Mouse (Mus musculus) gastrocnemius, postnatal 4 days (tissue): ENCODE measurements around the gene Gm4133. TPM values are rescaled to one million over a fixed set of nuclear protein-coding genes. Genes with fewer than 3 reads are reported as not detected.
"Not testable (repeated sequence)": the region's sequence is repeated elsewhere in the genome, so short reads cannot be mapped to it uniquely, and the experiment has no call there.

Experiments used
- DNase-seq, 2 experiments: peaks; one replicate each; pipeline ENCODE4 v3.0.0; 2021 to 2022; ENCODE audit warnings: low spot score in 2 of 2, mixed read lengths in 2 of 2
- long read RNA-seq, 2 experiments: library from polyadenylated mRNA; stranded (forward); transcript quantifications; one replicate each; pipeline ENCODE4 v2.0.0; 2021
- total RNA-seq, 2 experiments: library from RNA; stranded (reverse); gene quantifications; 2 replicates each; pipeline ENCODE4 v1.2.3; 2021

The Gm4133 gene
- total RNA-seq = not detected
- long read RNA-seq, experiment 1 = 0 reads
- long read RNA-seq, experiment 2 = 0 reads

DNA sequence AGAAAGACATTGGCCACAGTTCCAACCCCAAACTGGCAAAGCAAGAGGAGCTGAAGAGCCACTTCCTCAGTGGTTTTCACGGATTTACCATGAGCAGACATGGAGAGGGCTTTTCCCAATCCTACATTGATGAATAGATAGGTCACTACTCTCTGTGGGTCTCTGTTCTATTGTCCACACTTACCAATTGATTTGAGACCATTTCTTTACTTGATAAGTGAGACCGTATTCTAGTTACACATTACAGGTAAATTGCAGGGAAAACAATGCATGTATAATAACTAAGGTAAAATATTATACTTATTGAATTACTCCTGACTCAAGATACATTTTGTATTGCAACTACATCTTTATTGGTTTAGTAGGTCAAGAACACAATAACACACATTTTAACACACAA, at the start of gene Gm4133:
Gene Gm4133, minus strand, starts transcription at position 101 of the 400 bp plus-strand sequence.
- not testable (repeated sequence) for DNase-seq

DNA sequence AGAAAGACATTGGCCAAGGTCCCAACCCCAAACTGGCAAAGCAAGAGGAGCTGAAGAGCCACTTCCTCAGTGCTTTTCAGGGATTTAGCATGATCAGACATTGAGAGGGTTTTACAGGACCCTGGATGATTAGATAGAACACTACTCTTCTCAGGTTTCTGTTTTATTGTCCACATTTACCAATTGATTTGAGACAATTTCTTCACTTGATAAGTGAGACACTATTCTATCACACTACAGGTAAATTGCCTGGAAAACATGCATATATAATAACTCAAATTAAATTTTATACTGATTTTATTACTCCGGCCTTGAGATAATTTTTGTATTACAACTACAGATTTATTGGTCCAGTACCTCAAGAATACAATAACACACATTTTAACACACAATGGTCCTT, 41.4 kb upstream of the Gm4133 start, which contains the start of gene Gm5728:
Gene Gm5728, minus strand, starts transcription at position 101 of the 400 bp plus-strand sequence.
- not testable (repeated sequence) for DNase-seq

Other genes with a start within 250 kb of the Gm4133 start
- not detected for gene Vmn1r91, start 234.4 kb downstream of the Gm4133 start, total RNA-seq
- gene Gm16442, start 211.5 kb downstream of the Gm4133 start, total RNA-seq = not detected
- not detected for gene Vmn1r93, start 195.0 kb downstream of the Gm4133 start, total RNA-seq
- not detected for gene Vmn1r94, start 165.7 kb downstream of the Gm4133 start, total RNA-seq
- not detected for gene Vmn1r95, start 140.4 kb downstream of the Gm4133 start, total RNA-seq
- gene Gm6164, start 128.5 kb downstream of the Gm4133 start, total RNA-seq = not detected
- not detected for gene Gm4498, start 100.2 kb downstream of the Gm4133 start, total RNA-seq
- not detected for gene Gm5890, start 71.2 kb downstream of the Gm4133 start, total RNA-seq
- gene Gm5728, start 41.3 kb upstream of the Gm4133 start, total RNA-seq = not detected
- not detected for gene Vmn1r100, start 83.9 kb upstream of the Gm4133 start, total RNA-seq
- gene Vmn1r101, start 108.5 kb upstream of the Gm4133 start, total RNA-seq = not detected
- gene Gm10670, start 140.9 kb upstream of the Gm4133 start, total RNA-seq = not detected
- not detected for gene Vmn1r103, start 176.5 kb upstream of the Gm4133 start, total RNA-seq
- gene Vmn1r104, start 199.8 kb upstream of the Gm4133 start, total RNA-seq = not detected
- gene Gm5726, start 211.7 kb upstream of the Gm4133 start, total RNA-seq = not detected
- gene Gm4141, start 242.2 kb upstream of the Gm4133 start, total RNA-seq = not detected